Mouse (Mus musculus): Measurements from ENCODE around the gene Tmem107. TPM values are rescaled to one million over a fixed set of nuclear protein-coding genes. Genes with fewer than 3 reads are reported as not detected.

Gene Tmem107
- polyA plus RNA-seq, 1 experiment from 2014 or later = 28.2 TPM

DNA sequence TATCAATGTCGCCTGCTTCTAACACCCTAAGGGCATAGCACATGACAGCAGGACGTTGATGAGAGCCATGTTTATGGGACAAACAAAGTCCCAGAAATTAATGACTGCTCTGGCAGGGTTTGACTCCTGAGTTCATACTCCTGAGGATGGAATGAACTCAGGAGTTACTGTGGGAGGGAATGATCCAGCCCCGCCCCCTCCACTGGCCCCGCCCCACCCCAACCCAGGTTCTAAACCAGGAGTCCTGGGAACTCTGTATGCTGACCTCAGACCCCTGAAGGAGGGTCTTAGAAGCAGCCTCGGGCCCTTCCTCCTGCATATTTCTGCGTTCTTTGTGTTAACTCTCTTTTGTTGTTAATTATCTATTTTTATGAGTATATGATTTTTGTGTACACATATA, 15.0 kb downstream of the Tmem107 start:
- H3K27ac ChIP-seq (ENCODE audit: low read depth, low read length) = no peak overlapping the region
- WGBS (ENCODE audit: insufficient replicate concordance) = 65% methylated on average over 6 of the region's 6 CpGs
- 0 out of 2 replicates have a peak, but pooled peaks cover 3% of the 10 kb centered on the region for H3K36me3 ChIP-seq (ENCODE audit: control insufficient read depth, insufficient read depth, low read length)
- H3K4me1 ChIP-seq (ENCODE audit: control insufficient read depth, insufficient read depth, low read length) = peaks cover 29% of the 10 kb centered on the region
- no peak overlapping the region for H3K9ac ChIP-seq (ENCODE audit: low read depth, low read length)
- H3K27me3 ChIP-seq (ENCODE audit: control insufficient read depth, insufficient read depth, low read length) = no peaks in the 10 kb centered on the region
- H3K4me3 ChIP-seq (ENCODE audit: low read depth, low read length) = no peak overlapping the region
- no peak for ATAC-seq (replicated peaks; ENCODE audit: insufficient number of reproducible peaks, low FRiP score, low TSS enrichment)
- H3K9me3 ChIP-seq (replicated peaks; ENCODE audit: control insufficient read depth, low read length) = no peaks in the 10 kb centered on the region
- H3K4me2 ChIP-seq = no peak overlapping the region

- peaks cover 30% of the 10 kb centered on the region for H3K4me1 ChIP-seq (ENCODE audit: control insufficient read depth, insufficient read depth, low read length)
Observed at GRCm38 (mm10) chr11:69086390-69086789, 15.8 kb downstream of the Tmem107 start.

GRCm38 (mm10) chr11:69087082-69087481, 16.5 kb downstream of the Tmem107 start:
- ATAC-seq (replicated peaks; ENCODE audit: insufficient number of reproducible peaks, low FRiP score, low TSS enrichment) = no peak; the same call in 1 of the 2 replicates
- Histone ChIP-seq H3K27me3 (ENCODE audit: control insufficient read depth, insufficient read depth, low read length) (no peaks in the 10 kb centered on the region), H3K36me3 (ENCODE audit: control insufficient read depth, insufficient read depth, low read length) (0 out of 2 replicates have a peak, but pooled peaks cover 3% of the 10 kb centered on the region), H3K4me1 (ENCODE audit: control insufficient read depth, insufficient read depth, low read length) (peaks cover 34% of the 10 kb centered on the region), H3K9ac (ENCODE audit: low read depth, low read length) (peak overlapping the region; percentile 54), H3K27ac (ENCODE audit: low read depth, low read length) (peak overlapping the region; percentile 92), H3K9me3 (replicated peaks; ENCODE audit: control insufficient read depth, low read length) (no peaks in the 10 kb centered on the region), H3K4me2 (peak overlapping the region; percentile 75; the same call in 1 of the 2 replicates), H3K4me3 (ENCODE audit: low read depth, low read length) (no peak overlapping the region)
- WGBS (ENCODE audit: insufficient replicate concordance) = 25% methylated on average over 4 of the region's 4 CpGs

More at GRCm38 (mm10) chr11:69086390-69086789, 15.8 kb downstream of the Tmem107 start:
- Histone ChIP-seq H3K4me2 (peak overlapping the region; percentile 12; the same call in 1 of the 2 replicates), H3K27me3 (ENCODE audit: control insufficient read depth, insufficient read depth, low read length) (no peaks in the 10 kb centered on the region), H3K9me3 (replicated peaks; ENCODE audit: control insufficient read depth, low read length) (no peaks in the 10 kb centered on the region), H3K9ac (ENCODE audit: low read depth, low read length) (peak overlapping the region; percentile 54; the same call in 1 of the 2 replicates), H3K36me3 (ENCODE audit: control insufficient read depth, insufficient read depth, low read length) (0 out of 2 replicates have a peak, but pooled peaks cover 3% of the 10 kb centered on the region), H3K27ac (ENCODE audit: low read depth, low read length) (peak overlapping the region; percentile 92), H3K4me3 (ENCODE audit: low read depth, low read length) (no peak overlapping the region)
- no peak; the same call in 1 of the 2 replicates for ATAC-seq (replicated peaks; ENCODE audit: insufficient number of reproducible peaks, low FRiP score, low TSS enrichment)
- WGBS (ENCODE audit: insufficient replicate concordance) = 46% methylated on average over 6 of the region's 6 CpGs

DNA sequence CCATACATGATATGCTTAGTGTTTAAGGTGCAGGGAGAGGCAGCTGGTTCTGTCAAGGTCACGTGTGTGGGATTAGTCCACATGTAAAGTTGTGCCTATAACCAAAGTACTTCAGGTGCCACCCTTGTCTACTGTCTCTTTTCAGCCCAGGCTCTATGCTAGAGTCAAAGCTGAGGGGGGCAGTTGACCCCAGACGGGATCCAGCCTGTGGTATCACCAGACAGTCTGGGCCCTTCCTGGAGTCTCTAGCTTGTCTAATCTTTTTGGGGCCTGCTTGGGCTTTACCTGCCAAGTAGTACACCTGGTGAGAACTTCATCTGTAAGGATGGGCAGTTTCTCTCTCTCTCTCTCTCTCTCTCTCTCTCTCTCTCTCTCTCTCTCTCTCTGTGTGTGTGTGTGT, 17.0 kb downstream of the Tmem107 start:
- peak overlapping the region; percentile 76; the same call in 1 of the 2 replicates for H3K4me3 ChIP-seq (ENCODE audit: low read depth, low read length)

GRCm38 (mm10) chr11:69088103-69088855, 17.7 kb downstream of the Tmem107 start, which contains the start of gene Vamp2:
Vamp2 (plus strand) TSS chr11:69088490.
- Histone ChIP-seq H3K9ac (ENCODE audit: low read depth, low read length) (peak within 1 kb of the TSS; percentile 96), H3K27ac (ENCODE audit: low read depth, low read length) (peak within 1 kb of the TSS; percentile 92), H3K4me1 (ENCODE audit: control insufficient read depth, insufficient read depth, low read length) (peaks cover 37% of the 10 kb centered on the region), H3K27me3 (ENCODE audit: control insufficient read depth, insufficient read depth, low read length) (no peaks in the 10 kb centered on the region), H3K36me3 (ENCODE audit: control insufficient read depth, insufficient read depth, low read length) (0 out of 2 replicates have a peak, but pooled peaks cover 3% of the 10 kb centered on the region), H3K4me3 (ENCODE audit: low read depth, low read length) (peak within 1 kb of the TSS; percentile 76), H3K4me2 (peak within 1 kb of the TSS; percentile 75), H3K9me3 (replicated peaks; ENCODE audit: control insufficient read depth, low read length) (no peaks in the 10 kb centered on the region)
- ATAC-seq (replicated peaks; ENCODE audit: insufficient number of reproducible peaks, low FRiP score, low TSS enrichment) = peak; percentile 63
- under 1% methylated on average over 62 of the region's 67 CpGs for WGBS (ENCODE audit: insufficient replicate concordance)

More for the DNA sequence above, 17.0 kb downstream of the Tmem107 start:
- WGBS (ENCODE audit: insufficient replicate concordance) = 51% methylated on average over 2 of the region's 2 CpGs
- H3K27ac ChIP-seq (ENCODE audit: low read depth, low read length) = peak overlapping the region; percentile 92
- no peak for ATAC-seq (replicated peaks; ENCODE audit: insufficient number of reproducible peaks, low FRiP score, low TSS enrichment)
- peak overlapping the region; percentile 75 for H3K4me2 ChIP-seq
- H3K9me3 ChIP-seq (replicated peaks; ENCODE audit: control insufficient read depth, low read length) = no peaks in the 10 kb centered on the region
- H3K36me3 ChIP-seq (ENCODE audit: control insufficient read depth, insufficient read depth, low read length) = 0 out of 2 replicates have a peak, but pooled peaks cover 3% of the 10 kb centered on the region
- peaks cover 36% of the 10 kb centered on the region for H3K4me1 ChIP-seq (ENCODE audit: control insufficient read depth, insufficient read depth, low read length)
- no peaks in the 10 kb centered on the region for H3K27me3 ChIP-seq (ENCODE audit: control insufficient read depth, insufficient read depth, low read length)
- peak overlapping the region; percentile 96; the same call in 1 of the 2 replicates for H3K9ac ChIP-seq (ENCODE audit: low read depth, low read length)

DNA sequence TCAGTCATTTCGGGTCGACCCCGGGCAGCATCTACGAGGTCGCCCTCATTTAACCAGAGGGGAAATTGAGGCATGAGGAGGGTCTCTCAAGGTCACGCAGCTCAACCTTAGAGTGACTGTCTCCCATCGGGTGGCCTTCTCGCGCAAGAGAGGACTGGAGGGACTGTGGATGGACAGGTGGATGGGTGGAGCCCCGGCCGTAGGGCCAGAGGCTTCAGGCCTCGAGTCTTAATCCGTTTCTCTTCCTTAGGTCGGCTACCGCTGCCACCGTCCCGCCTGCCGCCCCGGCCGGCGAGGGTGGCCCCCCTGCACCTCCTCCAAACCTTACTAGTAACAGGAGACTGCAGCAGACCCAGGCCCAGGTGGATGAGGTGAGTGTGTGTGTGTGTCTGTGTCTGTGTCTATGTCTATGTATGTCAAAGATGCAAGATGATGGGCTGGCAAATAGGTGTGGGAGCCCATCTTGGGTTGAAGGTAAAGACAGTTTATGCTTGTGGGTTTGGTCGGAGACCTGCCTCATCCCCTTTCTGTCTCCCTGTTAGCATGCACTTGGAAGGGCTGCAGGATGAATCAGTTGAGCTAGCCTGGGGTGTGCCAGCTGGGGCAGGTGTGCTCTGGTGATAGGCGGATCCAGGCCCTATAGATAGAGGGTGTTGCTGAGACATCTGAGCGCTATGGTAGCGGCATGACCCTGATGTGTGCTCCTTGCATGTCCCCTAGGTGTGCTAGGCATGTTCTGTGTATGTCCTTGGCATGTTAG, 18.4 kb downstream of the Tmem107 start:
- no peak for ATAC-seq (replicated peaks; ENCODE audit: insufficient number of reproducible peaks, low FRiP score, low TSS enrichment)
- Histone ChIP-seq H3K4me2 (peak overlapping the region; percentile 75), H3K36me3 (ENCODE audit: control insufficient read depth, insufficient read depth, low read length) (0 out of 2 replicates have a peak, but pooled peaks cover 3% of the 10 kb centered on the region), H3K27me3 (ENCODE audit: control insufficient read depth, insufficient read depth, low read length) (no peaks in the 10 kb centered on the region), H3K9me3 (replicated peaks; ENCODE audit: control insufficient read depth, low read length) (no peaks in the 10 kb centered on the region), H3K27ac (ENCODE audit: low read depth, low read length) (peak overlapping the region; percentile 92), H3K4me1 (ENCODE audit: control insufficient read depth, insufficient read depth, low read length) (peaks cover 37% of the 10 kb centered on the region), H3K9ac (ENCODE audit: low read depth, low read length) (peak overlapping the region; percentile 96), H3K4me3 (ENCODE audit: low read depth, low read length) (peak overlapping the region; percentile 76)
- 10% methylated on average over 25 of the region's 25 CpGs for WGBS (ENCODE audit: insufficient replicate concordance)

GRCm38 (mm10) chr11:69089616-69090290, 19.1 kb downstream of the Tmem107 start:
- H3K4me2 ChIP-seq = peak overlapping the region; percentile 75
- peaks cover 37% of the 10 kb centered on the region for H3K4me1 ChIP-seq (ENCODE audit: control insufficient read depth, insufficient read depth, low read length)
- ATAC-seq (replicated peaks; ENCODE audit: insufficient number of reproducible peaks, low FRiP score, low TSS enrichment) = no peak
- no peaks in the 10 kb centered on the region for H3K27me3 ChIP-seq (ENCODE audit: control insufficient read depth, insufficient read depth, low read length)
- no peak overlapping the region for H3K27ac ChIP-seq (ENCODE audit: low read depth, low read length)
- H3K9ac ChIP-seq (ENCODE audit: low read depth, low read length) = peak overlapping the region; percentile 96
- H3K4me3 ChIP-seq (ENCODE audit: low read depth, low read length) = peak overlapping the region; percentile 76
- H3K9me3 ChIP-seq (replicated peaks; ENCODE audit: control insufficient read depth, low read length) = no peaks in the 10 kb centered on the region
- WGBS (ENCODE audit: insufficient replicate concordance) = 84% methylated on average over 12 of the region's 12 CpGs
- 0 out of 2 replicates have a peak, but pooled peaks cover 3% of the 10 kb centered on the region for H3K36me3 ChIP-seq (ENCODE audit: control insufficient read depth, insufficient read depth, low read length)

- WGBS (ENCODE audit: insufficient replicate concordance) = 49% methylated on average over 6 of the region's 6 CpGs
- H3K27me3 ChIP-seq (ENCODE audit: control insufficient read depth, insufficient read depth, low read length) = no peaks in the 10 kb centered on the region
- H3K4me1 ChIP-seq (ENCODE audit: control insufficient read depth, insufficient read depth, low read length) = peaks cover 37% of the 10 kb centered on the region
- H3K9ac ChIP-seq (ENCODE audit: low read depth, low read length) = no peak overlapping the region
- H3K4me3 ChIP-seq (ENCODE audit: low read depth, low read length) = 0 out of 2 replicates have a peak overlapping the region, but pooled peaks have one; percentile 10
- no peaks in the 10 kb centered on the region for H3K9me3 ChIP-seq (replicated peaks; ENCODE audit: control insufficient read depth, low read length)
- H3K27ac ChIP-seq (ENCODE audit: low read depth, low read length) = no peak overlapping the region
- ATAC-seq (replicated peaks; ENCODE audit: insufficient number of reproducible peaks, low FRiP score, low TSS enrichment) = no peak
- H3K4me2 ChIP-seq = peak overlapping the region; percentile 29; the same call in 1 of the 2 replicates
- H3K36me3 ChIP-seq (ENCODE audit: control insufficient read depth, insufficient read depth, low read length) = 0 out of 2 replicates have a peak, but pooled peaks cover 3% of the 10 kb centered on the region
Observed at GRCm38 (mm10) chr11:69090367-69090766, 19.8 kb downstream of the Tmem107 start.

All from heart, embryonic 11.5 days (tissue).